Mouse (Mus musculus) small intestine, adult 2 months (tissue): ENCODE results near the gene Zmat1.
"Not testable (repeated sequence)": the region's sequence is repeated elsewhere in the genome, so short reads cannot be mapped to it uniquely, and the experiment has no call there.

ENCODE experiments used
- CTCF ChIP-seq: fragments of 200-500 bp; IDR thresholded peaks from 2 replicates; pipeline ENCODE4 v1.5.1; 2012; ENCODE audit warnings: low read depth, mild to moderate bottlenecking, control low read depth, inconsistent platforms, low read length, moderate library complexity, mixed read lengths; ENCODE audit not compliant: insufficient replicate concordance, insufficient read length; ENCODE audit errors: extremely low read depth
- POLR2A ChIP-seq: fragments of 200-500 bp; IDR thresholded peaks from 2 replicates; pipeline ENCODE4 v1.6.1; 2012; ENCODE audit warnings: low read depth, mild to moderate bottlenecking, control low read depth, inconsistent platforms, low read length, moderate library complexity

DNA sequence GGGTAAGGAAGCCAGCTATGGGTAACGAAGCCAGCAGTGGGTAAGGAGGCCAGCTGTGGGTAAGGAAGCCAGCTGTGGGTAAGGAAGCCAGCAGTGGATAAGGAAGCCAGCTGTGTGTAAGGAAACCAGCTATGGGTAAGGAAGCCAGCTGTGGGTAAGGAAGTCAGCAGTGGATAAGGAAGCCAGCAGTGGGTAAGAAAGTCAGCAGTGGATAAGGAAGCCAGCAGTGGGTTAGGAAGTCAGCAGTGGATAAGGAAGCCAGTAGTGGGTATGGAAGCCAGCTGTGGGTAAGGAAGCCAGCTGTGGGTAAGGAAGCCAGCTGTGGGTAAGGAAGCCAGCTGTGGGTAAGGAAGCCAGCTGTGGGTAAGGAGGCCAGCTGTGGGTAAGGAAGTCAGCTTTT lies 44.9 kb upstream of the Zmat1 start:
- not testable (repeated sequence) for TF ChIP-seq POLR2A, CTCF
